Mouse (Mus musculus): Measurements from ENCODE around the gene Itgav.

The Itgav gene

DNA sequence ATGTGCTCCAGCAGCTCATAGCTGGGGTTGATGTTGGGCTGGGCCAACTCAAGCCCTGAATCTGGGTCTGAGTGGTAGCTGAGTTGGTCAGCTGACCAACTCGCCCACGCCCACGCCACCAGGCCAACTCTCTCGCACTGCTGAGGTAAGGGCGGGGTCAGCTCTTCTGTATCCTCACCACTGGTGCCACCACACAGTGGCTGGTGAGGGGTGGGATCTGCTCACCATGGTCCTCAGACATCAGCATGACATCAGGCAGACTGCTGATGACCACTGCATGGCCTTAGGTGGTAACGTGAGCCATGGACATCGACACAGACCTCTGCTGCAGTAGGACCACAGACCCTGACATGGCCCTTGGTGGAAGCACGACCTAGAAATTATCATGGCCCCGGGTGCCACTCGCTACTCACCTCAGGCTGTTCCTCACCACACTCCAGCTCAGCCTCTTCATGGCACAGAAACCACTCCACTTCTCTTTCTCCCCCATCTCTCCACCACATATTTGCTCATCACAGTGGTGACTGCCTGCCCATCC is 24.5 kb downstream of the Itgav start:
- no peak for DNase-seq (ENCODE audit: low spot score)

GRCm38 (mm10) chr2:83753008-83753407 is 28.8 kb downstream of the Itgav start:
- no peak for DNase-seq (ENCODE audit: low spot score)

DNA sequence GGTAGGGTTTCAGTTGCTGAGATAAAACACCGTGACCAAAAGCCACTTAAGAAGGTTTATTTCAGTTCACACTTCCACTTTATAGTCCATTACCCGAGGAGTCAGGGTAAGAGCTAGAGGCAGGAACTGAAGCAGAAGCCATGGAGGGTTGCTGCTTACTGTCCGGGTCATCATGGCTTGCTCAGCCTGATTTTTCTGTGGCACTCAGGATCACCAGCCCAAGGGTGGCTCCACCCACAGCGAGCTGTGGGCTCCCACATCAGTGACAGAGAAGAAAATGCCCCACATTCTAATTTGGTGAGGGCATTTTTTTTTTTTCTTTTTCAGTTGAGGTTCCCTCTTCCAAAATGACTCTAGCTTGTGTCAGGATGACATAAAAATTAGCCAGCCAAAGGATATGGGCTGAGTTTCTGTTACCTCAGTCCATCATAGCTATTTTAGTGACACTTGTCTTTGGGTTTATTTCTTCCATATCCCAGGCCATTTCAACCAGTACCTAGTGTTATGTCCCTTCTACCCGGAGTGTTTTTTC is 30.2 kb downstream of the Itgav start:
- DNase-seq (ENCODE audit: low spot score), result no peak

DNA sequence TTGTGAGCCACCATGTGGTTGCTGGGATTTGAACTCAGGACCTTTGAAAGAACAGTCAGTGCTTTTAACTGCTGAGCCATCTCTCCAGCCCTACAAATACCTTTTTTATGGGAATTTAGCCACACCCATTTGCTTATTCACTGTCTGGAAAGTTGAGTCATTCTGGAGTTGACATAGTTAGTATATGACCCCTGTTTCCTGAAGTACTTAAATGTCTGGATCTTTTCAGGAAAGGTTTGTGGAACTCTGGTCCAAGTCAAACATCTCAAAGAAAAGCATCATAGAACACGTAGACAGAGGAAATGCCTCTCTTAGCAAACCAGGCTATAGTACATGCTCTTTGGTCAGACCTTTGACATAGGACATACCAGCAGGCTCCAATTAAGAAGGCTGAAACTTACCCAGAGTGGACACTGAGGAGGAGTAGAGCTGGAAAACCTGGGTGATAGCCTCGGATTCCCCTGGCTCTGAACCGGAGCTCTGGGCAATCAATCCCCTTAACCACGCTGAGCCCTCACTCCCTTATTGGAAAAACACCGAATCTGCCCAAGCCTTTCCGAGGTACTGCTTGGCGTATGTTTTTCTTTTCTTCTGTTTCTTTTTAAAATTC is 34.5 kb downstream of the Itgav start:
- DNase-seq (ENCODE audit: low spot score), result no peak

DNA sequence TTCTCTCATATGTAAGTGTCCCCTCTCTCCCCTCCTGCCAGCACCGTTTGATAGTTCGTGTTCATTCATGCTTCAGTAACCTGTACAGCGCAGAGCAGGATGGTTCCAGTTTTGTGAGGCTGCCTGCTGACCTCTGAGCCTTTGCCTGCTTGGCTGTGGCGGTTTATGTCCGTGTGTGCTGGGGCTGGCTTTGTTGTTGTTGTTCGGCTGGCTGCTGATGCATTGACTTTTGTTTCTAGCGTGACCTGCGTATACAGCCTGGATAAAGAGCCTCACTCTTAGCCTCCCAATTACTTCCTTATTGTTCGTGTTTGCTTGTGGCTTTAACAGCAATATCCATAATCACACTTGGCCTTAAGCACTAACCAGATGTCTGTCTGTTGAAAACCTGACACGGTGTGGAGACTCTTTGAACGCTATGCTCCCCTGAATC is 35.0 kb downstream of the Itgav start:
- peak; percentile 43 for DNase-seq (ENCODE audit: low spot score)

DNA sequence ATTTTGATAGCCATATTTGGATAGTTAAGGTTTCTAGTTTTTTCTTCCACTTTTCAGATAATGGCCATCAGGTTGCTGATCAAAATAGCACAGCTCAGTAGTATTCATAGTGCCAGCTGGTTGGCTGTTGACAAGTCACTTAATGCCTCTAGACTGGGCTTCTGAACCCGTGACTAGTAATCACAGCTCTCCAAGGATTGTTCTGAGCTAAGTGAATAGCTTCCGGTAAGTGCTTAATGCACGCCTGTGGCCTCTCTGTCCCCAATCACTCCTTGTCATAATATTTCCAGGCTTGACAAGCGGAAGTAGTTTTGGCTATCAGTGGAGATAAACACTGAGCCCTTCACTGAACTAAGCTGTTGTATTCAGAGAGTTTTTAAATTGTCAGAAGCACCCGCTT is 35.5 kb downstream of the Itgav start:
- DNase-seq (ENCODE audit: low spot score), result no peak

- no peak for DNase-seq (ENCODE audit: low spot score)
These were observed 35.9 kb downstream of the Itgav start for GRCm38 (mm10) chr2:83760112-83760511.

GRCm38 (mm10) chr2:83761506-83761905 is 37.3 kb downstream of the Itgav start:
- no peak for DNase-seq (ENCODE audit: low spot score)

- no peak for DNase-seq (ENCODE audit: low spot score)
These were observed 38.1 kb downstream of the Itgav start for GRCm38 (mm10) chr2:83762106-83762855.

DNA sequence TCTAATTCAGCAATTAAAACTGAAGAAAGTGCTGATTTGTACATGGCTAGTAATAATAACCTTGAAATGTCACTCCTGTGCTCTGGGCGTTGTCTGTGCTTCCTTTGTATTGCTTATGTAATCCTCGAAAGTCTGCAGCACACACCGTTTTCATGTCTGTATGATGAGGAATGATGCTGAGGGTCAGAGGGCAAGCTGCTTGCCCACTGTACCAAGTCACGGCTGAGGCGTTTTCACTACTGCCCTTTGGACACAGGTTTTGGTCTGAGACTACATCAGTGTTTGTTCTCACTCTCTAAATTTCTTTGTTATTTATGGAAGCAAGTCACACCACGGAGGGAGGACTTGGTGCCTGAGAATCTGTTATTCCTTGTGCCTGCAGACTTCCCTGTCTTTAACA is 41.9 kb downstream of the Itgav start:
- DNase-seq (ENCODE audit: low spot score), result no peak

- no peak for DNase-seq (ENCODE audit: low spot score)
These were observed 42.7 kb downstream of the Itgav start for GRCm38 (mm10) chr2:83766878-83767277.

DNA sequence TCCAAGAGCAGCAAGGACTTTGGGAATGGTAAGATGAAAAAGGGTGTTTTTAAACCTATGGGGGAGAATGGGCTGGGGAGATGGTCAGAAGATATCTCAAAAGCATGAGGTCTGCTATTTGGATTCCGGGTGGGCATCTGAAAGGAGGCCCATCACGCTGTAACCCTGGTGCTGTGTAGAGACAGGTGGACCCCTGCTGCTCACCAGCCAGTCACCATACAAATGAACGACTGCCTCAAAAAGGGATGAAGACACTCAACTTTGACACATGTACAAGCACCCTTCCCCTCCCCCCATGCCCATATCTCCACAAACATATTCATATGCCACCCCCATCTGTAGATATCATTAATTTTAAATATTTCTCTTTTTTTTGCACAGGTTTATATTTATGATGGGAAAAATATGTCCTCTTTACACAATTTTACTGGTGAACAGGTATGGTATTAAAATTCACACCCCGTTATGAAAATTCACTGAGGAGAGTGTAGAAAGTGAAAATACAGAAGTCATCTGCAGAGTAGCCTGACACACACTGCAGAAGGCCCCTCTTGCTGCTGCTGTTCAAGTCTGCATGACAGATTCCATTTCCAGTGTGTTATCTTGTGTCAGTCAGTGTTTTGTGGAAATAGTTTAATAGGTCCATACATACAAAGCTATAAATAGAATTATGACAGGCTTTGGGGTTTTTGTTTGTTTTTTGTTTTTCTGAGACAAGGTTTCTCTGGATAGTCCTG is 44.3 kb downstream of the Itgav start:
- no peak for DNase-seq (ENCODE audit: low spot score)

GRCm38 (mm10) chr2:83771155-83771812 is 47.1 kb downstream of the Itgav start:
- DNase-seq (ENCODE audit: low spot score), result peak; percentile 28

GRCm38 (mm10) chr2:83791330-83792073 is 67.3 kb downstream of the Itgav start:
- no peak for DNase-seq (ENCODE audit: low spot score)

- DNase-seq (ENCODE audit: low spot score), result no peak
These were observed 67.9 kb downstream of the Itgav start for GRCm38 (mm10) chr2:83792102-83792501.

DNA sequence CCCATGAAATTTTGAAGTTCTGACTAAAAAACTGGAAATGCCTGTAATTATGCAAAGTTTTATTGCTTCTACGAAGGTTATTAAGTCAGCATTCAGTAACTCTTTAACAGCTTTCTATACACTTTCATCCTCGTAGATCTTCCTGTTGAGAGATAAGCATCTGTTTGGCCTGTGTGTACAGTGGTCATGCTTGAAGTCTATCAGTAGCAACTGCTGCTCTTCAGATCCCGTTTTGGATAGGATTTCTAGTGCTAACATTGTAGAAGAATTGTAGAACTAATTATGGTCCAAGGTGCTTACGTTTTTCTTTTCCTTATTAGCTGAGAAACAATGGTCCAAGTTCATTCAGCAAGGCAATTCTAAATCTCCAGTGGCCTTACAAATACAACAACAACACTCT is 71.6 kb downstream of the Itgav start:
- no peak for DNase-seq (ENCODE audit: low spot score)

- DNase-seq (ENCODE audit: low spot score), result no peak
These were observed 73.8 kb downstream of the Itgav start for GRCm38 (mm10) chr2:83797902-83798497.

GRCm38 (mm10) chr2:83812483-83813272 is 88.5 kb downstream of the Itgav start, which contains the start of gene Fam171b:
Fam171b (plus strand) TSS chr2:83812636.
- DNase-seq (ENCODE audit: low spot score), result peak; percentile 69

GRCm38 (mm10) chr2:83813273-83813892 is 89.2 kb downstream of the Itgav start:
- no peak for DNase-seq (ENCODE audit: low spot score)

All from yolk sac, embryonic 10.5 days (tissue).